ENCODE assay signal across 34 mouse cellular contexts in genomic region chr3:88568615-88569014, GRCm38 (mm10). TPM values are rescaled to one million over a fixed set of nuclear protein-coding genes. Genes with fewer than 3 reads are reported as not detected.
A peak's percentile ranks its signal among the peaks of the same experiment; 100 is the strongest.
DNase-seq lines count a peak whose midpoint lies in the region; ATAC-seq and TF ChIP-seq lines count a peak whose summit lies in the region.
"Had no signal": no experiment of that assay in that cellular context is flagged by ENCODE, and none has a peak within 500 bp of the region (broad histone marks: within the 10 kb centered on the region; RNA-seq: fewer than 3 reads in every experiment).

No protein-coding gene starts in this region.

- no peak overlapping the region for H3K4me2 ChIP-seq in intestine, postnatal 0 days (replicated peaks; ENCODE audit: low read depth)
- no peak overlapping the region for H3K4me2 ChIP-seq in liver, embryonic 16.5 days (ENCODE audit: low read depth, low read length)
- H3K4me2 ChIP-seq in midbrain, embryonic 13.5 days (replicated peaks): no peak overlapping the region
- H3K4me2 ChIP-seq: heart, embryonic 12.5 days; hindbrain, embryonic 13.5 days; kidney, embryonic 15.5 days; limb, embryonic 13.5 days had no signal

- intact Hi-C loops in gastrocnemius, adult 2 months (cut with DNase I): no loop called here
- intact Hi-C loops in gastrocnemius, postnatal 14 days (cut with DNase I; ENCODE audit: low total_unique reads): no loop called here
- intact Hi-C loops in left cerebral cortex, postnatal 4 days (cut with DNase I): no loop called here

- no peak overlapping the region for H3K4me3 ChIP-seq in gastrocnemius, adult 2 months
- peak overlapping the region; percentile 48 for H3K4me3 ChIP-seq in ES-Bruce4 (ENCODE audit: low read depth, low read length)
- no peak overlapping the region for H3K4me3 ChIP-seq in intestine, postnatal 0 days (ENCODE audit: low read depth, low read length)
- no peak overlapping the region for H3K4me3 ChIP-seq in liver, embryonic 16.5 days (ENCODE audit: low read depth, low read length)
- no peak overlapping the region for H3K4me3 ChIP-seq in midbrain, embryonic 13.5 days (replicated peaks)
- H3K4me3 ChIP-seq: heart, embryonic 12.5 days; hindbrain, embryonic 13.5 days; kidney, embryonic 15.5 days; layer of hippocampus, adult 2 months; left cerebral cortex, adult 2 months; limb, embryonic 13.5 days; midbrain, embryonic 10.5 days had no signal

- H3K9ac ChIP-seq in ES-Bruce4 (ENCODE audit: low read depth, poor library complexity, severe bottlenecking): peak overlapping the region; percentile 72
- H3K9ac ChIP-seq in intestine, postnatal 0 days (ENCODE audit: low read depth, low read length): no peak overlapping the region
- no peak overlapping the region for H3K9ac ChIP-seq in liver, embryonic 16.5 days (ENCODE audit: low read depth, low read length)
- H3K9ac ChIP-seq in midbrain, embryonic 13.5 days (replicated peaks): no peak overlapping the region
- H3K9ac ChIP-seq: heart, embryonic 12.5 days; hindbrain, embryonic 13.5 days; kidney, embryonic 15.5 days; limb, embryonic 13.5 days had no signal

- TF ChIP-seq EP300 in ES-Bruce4 (IDR thresholded peaks at IDR 0.05; ENCODE audit: insufficient read depth, low read depth, low read length): no peak

- peaks cover 2% of the 10 kb centered on the region for H3K4me1 ChIP-seq in ES-Bruce4 (ENCODE audit: control insufficient read depth, insufficient read depth, low read length)
- H3K4me1 ChIP-seq in intestine, postnatal 0 days (replicated peaks; ENCODE audit: control insufficient read depth, insufficient read depth, low read length): peaks cover 3% of the 10 kb centered on the region; the same call in 1 of the 2 replicates
- H3K4me1 ChIP-seq in liver, embryonic 16.5 days (ENCODE audit: control insufficient read depth, low read depth, low read length): peaks cover 15% of the 10 kb centered on the region; the same call in 1 of the 2 replicates
- H3K4me1 ChIP-seq in midbrain, embryonic 13.5 days (replicated peaks): no peaks in the 10 kb centered on the region
- H3K4me1 ChIP-seq: limb, embryonic 13.5 days had no signal

- H3K27ac ChIP-seq in gastrocnemius, adult 2 months: peak overlapping the region; percentile 63
- H3K27ac ChIP-seq in ES-Bruce4 (ENCODE audit: insufficient read depth, low read length): peak overlapping the region; percentile 97
- peak overlapping the region; percentile 91 for H3K27ac ChIP-seq in intestine, postnatal 0 days (ENCODE audit: low read depth, low read length)
- H3K27ac ChIP-seq in liver, embryonic 16.5 days (ENCODE audit: low read length): peak overlapping the region; percentile 79
- no peak overlapping the region for H3K27ac ChIP-seq in midbrain, embryonic 13.5 days
- H3K27ac ChIP-seq: hindbrain, embryonic 13.5 days; kidney, embryonic 15.5 days; layer of hippocampus, adult 2 months; left cerebral cortex, adult 2 months; limb, embryonic 13.5 days; midbrain, embryonic 10.5 days; stomach, postnatal 0 days had no signal

- TF ChIP-seq POLR2A in ES-Bruce4 (IDR thresholded peaks at IDR 0.05; ENCODE audit: insufficient read depth, low read length): no peak

- no peak for TF ChIP-seq CTCF in gastrocnemius, adult 2 months (IDR thresholded peaks at IDR 0.05)
- no peak for TF ChIP-seq CTCF in ES-Bruce4 (IDR thresholded peaks at IDR 0.05; ENCODE audit: low read depth, low read length)
- no peak for TF ChIP-seq CTCF in intestine, postnatal 0 days (IDR thresholded peaks at IDR 0.05; ENCODE audit: low read depth)

- ATAC-seq in intestine, postnatal 0 days: peak; percentile 64
- peak; percentile 55 for ATAC-seq in liver, embryonic 16.5 days (ENCODE audit: low read depth)
- ATAC-seq in midbrain, embryonic 13.5 days: no peak
- ATAC-seq: CD4-positive, CD25-positive, alpha-beta regulatory T cell, adult 4 months; forebrain, embryonic 16.5 days; midbrain, embryonic 16.5 days; Patski had no signal

- WGBS in intestine, postnatal 0 days: 79% methylated on average over 2 of the region's 2 CpGs
- 74% methylated on average over 2 of the region's 2 CpGs for WGBS in liver, embryonic 16.5 days (ENCODE audit: insufficient replicate concordance)
- 97% methylated on average over 2 of the region's 2 CpGs for WGBS in midbrain, embryonic 13.5 days

- H3K9me3 ChIP-seq in ES-Bruce4 (replicated peaks; ENCODE audit: control insufficient read depth, insufficient read depth, low read length, poor library complexity, severe bottlenecking): peaks cover 4% of the 10 kb centered on the region
- H3K9me3 ChIP-seq in intestine, postnatal 0 days (ENCODE audit: control insufficient read depth): no peaks in the 10 kb centered on the region
- no peaks in the 10 kb centered on the region for H3K9me3 ChIP-seq in liver, embryonic 16.5 days (replicated peaks; ENCODE audit: control insufficient read depth, low read length)
- H3K9me3 ChIP-seq in midbrain, embryonic 13.5 days: no peaks in the 10 kb centered on the region
- H3K9me3 ChIP-seq: G1E; heart, embryonic 12.5 days; hindbrain, embryonic 13.5 days; kidney, embryonic 15.5 days; limb, embryonic 13.5 days; midbrain, embryonic 10.5 days had no signal

- no peak for DNase-seq in gastrocnemius, adult 2 months
- no peak for DNase-seq in gastrocnemius, postnatal 14 days
- no peak for DNase-seq in spleen, postnatal 10 days (ENCODE audit: low spot score in 2 of 2)
- no peak for DNase-seq in left cerebral cortex, postnatal 4 days
- DNase-seq: cerebellum, adult 8-10 months; cerebellum, postnatal 25 days; gastrocnemius, postnatal 10 days; heart, postnatal 4 days; kidney, adult 18-20 months; kidney, postnatal 25 days; lung, adult 2 months; right cerebral cortex, postnatal 25 days; thymus, adult 18-20 months; thymus, postnatal 25 days had no signal

- H3K27me3 ChIP-seq in ES-Bruce4 (ENCODE audit: control insufficient read depth, insufficient read depth, low read length, poor library complexity, severe bottlenecking): no peaks in the 10 kb centered on the region
- H3K27me3 ChIP-seq in intestine, postnatal 0 days (replicated peaks; ENCODE audit: control insufficient read depth, insufficient read depth, low read length): no peaks in the 10 kb centered on the region
- H3K27me3 ChIP-seq in liver, embryonic 16.5 days (ENCODE audit: control insufficient read depth, insufficient read depth, low read depth, low read length): no peaks in the 10 kb centered on the region
- H3K27me3 ChIP-seq in midbrain, embryonic 13.5 days: no peaks in the 10 kb centered on the region
- H3K27me3 ChIP-seq: heart, embryonic 12.5 days; hindbrain, embryonic 13.5 days; kidney, embryonic 15.5 days; limb, embryonic 13.5 days; Patski had no signal

- H3K36me3 ChIP-seq in ES-Bruce4 (ENCODE audit: control insufficient read depth, insufficient read depth, low read length, poor library complexity, severe bottlenecking): peaks cover 55% of the 10 kb centered on the region
- H3K36me3 ChIP-seq in intestine, postnatal 0 days (ENCODE audit: control insufficient read depth, insufficient read depth): peaks cover 46% of the 10 kb centered on the region
- peaks cover 32% of the 10 kb centered on the region for H3K36me3 ChIP-seq in liver, embryonic 16.5 days (ENCODE audit: control insufficient read depth, insufficient read depth)
- H3K36me3 ChIP-seq in midbrain, embryonic 13.5 days: peaks cover 68% of the 10 kb centered on the region

RNA-seq across cellular contexts. Expression of gene Ssr2, which starts 7.1 kb away (rescaled TPM):
- 10 to 100 TPM; 41.1 to 54.8 TPM for total RNA-seq in gastrocnemius, adult 2 months (2021)
- total RNA-seq in gastrocnemius, postnatal 14 days (2021): 10 to 100 TPM; 80.7 to 98.2 TPM
- 348 and 382 TPM in 2 replicates for polyA plus RNA-seq in ES-Bruce4 (2011; ENCODE audit: insufficient read depth, insufficient read length, low read depth, missing spikeins)
- 249 and 268 TPM in 2 replicates for polyA plus RNA-seq in intestine, postnatal 0 days (2015; fragmentation: Nextera tagmentation; extraction: Ambion mirVana)
- polyA plus RNA-seq in liver, embryonic 16.5 days (2015; fragmentation: Nextera tagmentation; extraction: Ambion mirVana): 171 and 190 TPM in 2 replicates
- polyA plus RNA-seq in midbrain, embryonic 13.5 days (2015; fragmentation: Nextera tagmentation; extraction: Ambion mirVana): 142 and 148 TPM in 2 replicates
- total RNA-seq in left cerebral cortex, postnatal 4 days (2021): 100 to 1,000 TPM; 114 to 121 TPM

RNA-seq across cellular contexts. Expression of gene Ubqln4, which starts 15.1 kb away (rescaled TPM):
- 10 to 100 TPM; 78.2 to 90.2 TPM for total RNA-seq in gastrocnemius, adult 2 months (2021)
- total RNA-seq in gastrocnemius, postnatal 14 days (2021): 10 to 100 TPM; 42.0 to 45.5 TPM
- 118 and 133 TPM in 2 replicates for polyA plus RNA-seq in ES-Bruce4 (2011; ENCODE audit: insufficient read depth, insufficient read length, low read depth, missing spikeins)
- polyA plus RNA-seq in intestine, postnatal 0 days (2015; fragmentation: Nextera tagmentation; extraction: Ambion mirVana): 17.3 and 19.2 TPM in 2 replicates
- 14.8 and 16.4 TPM in 2 replicates for polyA plus RNA-seq in liver, embryonic 16.5 days (2015; fragmentation: Nextera tagmentation; extraction: Ambion mirVana)
- polyA plus RNA-seq in midbrain, embryonic 13.5 days (2015; fragmentation: Nextera tagmentation; extraction: Ambion mirVana): 39.1 and 46.7 TPM in 2 replicates
- 100 to 1,000 TPM in 1 of 2 experiments, 10 to 100 TPM in 1; 97.5 to 105 TPM for total RNA-seq in left cerebral cortex, postnatal 4 days (2021)

RNA-seq across cellular contexts. Expression of gene Lamtor2, which starts 15.7 kb away (rescaled TPM):
- 100 to 1,000 TPM in 1 of 2 experiments, 10 to 100 TPM in 1; 70.9 to 104 TPM for total RNA-seq in gastrocnemius, adult 2 months (2021)
- total RNA-seq in gastrocnemius, postnatal 14 days (2021): 10 to 100 TPM; 78.3 to 80.4 TPM
- 138 and 151 TPM in 2 replicates for polyA plus RNA-seq in ES-Bruce4 (2011; ENCODE audit: insufficient read depth, insufficient read length, low read depth, missing spikeins)
- polyA plus RNA-seq in intestine, postnatal 0 days (2015; fragmentation: Nextera tagmentation; extraction: Ambion mirVana): 171 and 183 TPM in 2 replicates
- 98.6 and 107 TPM in 2 replicates for polyA plus RNA-seq in liver, embryonic 16.5 days (2015; fragmentation: Nextera tagmentation; extraction: Ambion mirVana)
- 181 and 182 TPM in 2 replicates for polyA plus RNA-seq in midbrain, embryonic 13.5 days (2015; fragmentation: Nextera tagmentation; extraction: Ambion mirVana)
- 100 to 1,000 TPM; 106 to 120 TPM for total RNA-seq in left cerebral cortex, postnatal 4 days (2021)

RNA-seq across cellular contexts. Expression of gene Rab25, which starts 20.5 kb away (rescaled TPM):
- not detected for total RNA-seq in gastrocnemius, adult 2 months (2021)
- total RNA-seq in gastrocnemius, postnatal 14 days (2021): not detected
- 33.2 and 35.1 TPM in 2 replicates for polyA plus RNA-seq in ES-Bruce4 (2011; ENCODE audit: insufficient read depth, insufficient read length, low read depth, missing spikeins)
- polyA plus RNA-seq in intestine, postnatal 0 days (2015; fragmentation: Nextera tagmentation; extraction: Ambion mirVana): 79.5 and 89.2 TPM in 2 replicates
- polyA plus RNA-seq in liver, embryonic 16.5 days (2015; fragmentation: Nextera tagmentation; extraction: Ambion mirVana): 0.32 and 1.1 TPM in 2 replicates
- polyA plus RNA-seq in midbrain, embryonic 13.5 days (2015; fragmentation: Nextera tagmentation; extraction: Ambion mirVana): not detected in 2 replicates
- under 1 TPM in 1 of 2 experiments, not detected in 1; 0.83 TPM for total RNA-seq in left cerebral cortex, postnatal 4 days (2021)
- total RNA-seq: gastrocnemius, postnatal 10 days; heart, postnatal 4 days; layer of hippocampus, adult 2 months; layer of hippocampus, postnatal 14 days; left cerebral cortex, adult 2 months; left cerebral cortex, postnatal 25 days had no signal
- polyA plus RNA-seq: CD4-positive, CD25-positive, alpha-beta regulatory T cell, adult 4 months; forebrain, embryonic 16.5 days; heart, postnatal 0 days; hindbrain, embryonic 13.5 days had no signal

RNA-seq across cellular contexts. Expression of gene Mex3a, which starts 36.4 kb away (rescaled TPM):
- total RNA-seq in gastrocnemius, adult 2 months (2021): under 1 TPM; 0.15 to 0.20 TPM
- total RNA-seq in gastrocnemius, postnatal 14 days (2021): 1 to 10 TPM in 1 of 2 experiments, under 1 TPM in 1; 0.64 to 1.6 TPM
- 42.3 and 43.4 TPM in 2 replicates for polyA plus RNA-seq in ES-Bruce4 (2011; ENCODE audit: insufficient read depth, insufficient read length, low read depth, missing spikeins)
- 2.8 TPM in 2 replicates for polyA plus RNA-seq in intestine, postnatal 0 days (2015; fragmentation: Nextera tagmentation; extraction: Ambion mirVana)
- 0.44 and 0.53 TPM in 2 replicates for polyA plus RNA-seq in liver, embryonic 16.5 days (2015; fragmentation: Nextera tagmentation; extraction: Ambion mirVana)
- 49.5 and 51.5 TPM in 2 replicates for polyA plus RNA-seq in midbrain, embryonic 13.5 days (2015; fragmentation: Nextera tagmentation; extraction: Ambion mirVana)
- total RNA-seq in left cerebral cortex, postnatal 4 days (2021): 10 to 100 TPM; 80.5 to 87.8 TPM
